Mouse (Mus musculus) bone marrow, adult 2 months (tissue): ENCODE measurements at regions not wholly inside any gene's neighbourhood (a gene's known extent, or its start where the extent isn't known, plus 50 kb on each side); places are given as distances from the start of the nearest gene placed in this dataset.

Source experiments
- H3K27ac ChIP-seq: fragments of 200-500 bp; 2 replicates; pipeline ENCODE4 v1.5.1; 2012; ENCODE audit warnings: low read depth, mild to moderate bottlenecking, control low read depth, inconsistent platforms, low read length; ENCODE audit not compliant: control insufficient read depth, poor library complexity, insufficient read depth
- H3K4me1 ChIP-seq: fragments of 200-500 bp; 2 replicates; pipeline ENCODE4 v1.6.1; 2011; ENCODE audit warnings: low read length; ENCODE audit not compliant: control insufficient read depth, insufficient read depth
- H3K4me3 ChIP-seq: fragments of 200-500 bp; replicated peaks from 2 replicates; pipeline ENCODE3; 2011; ENCODE audit warnings: mild to moderate bottlenecking, low read depth, low read length, control low read depth; ENCODE audit not compliant: control insufficient read depth
- CTCF ChIP-seq: fragments of 200-500 bp; IDR thresholded peaks from 2 replicates; pipeline ENCODE4 v1.5.1; 2011; ENCODE audit warnings: low read length, control low read depth; ENCODE audit not compliant: control insufficient read depth, insufficient read depth
- POLR2A ChIP-seq: fragments of 200-500 bp; IDR thresholded peaks from 2 replicates; pipeline ENCODE4 v1.6.1; 2011; ENCODE audit warnings: low read depth, mild to moderate bottlenecking, control low read depth, low read length, borderline replicate concordance; ENCODE audit not compliant: control insufficient read depth
- WGBS: fragments of 180-500 bp; shearing (Covaris S2); methylation state at CpG from one replicate; pipeline ENCODE4 v1.1.7; 2018; 5-methylcytosine and 5-hydroxymethylcytosine counted together

GRCm38 (mm10) chr6:143479239-143479638 is 312.2 kb downstream of the Etnk1 start:
- Histone ChIP-seq H3K4me1 (no peaks in the 10 kb centered on the region), H3K4me3 (no peak overlapping the region), H3K27ac (no peak overlapping the region)
- TF ChIP-seq POLR2A (no peak), CTCF (no peak)
- 8% methylated on average over 7 of the region's 7 CpGs for WGBS

DNA sequence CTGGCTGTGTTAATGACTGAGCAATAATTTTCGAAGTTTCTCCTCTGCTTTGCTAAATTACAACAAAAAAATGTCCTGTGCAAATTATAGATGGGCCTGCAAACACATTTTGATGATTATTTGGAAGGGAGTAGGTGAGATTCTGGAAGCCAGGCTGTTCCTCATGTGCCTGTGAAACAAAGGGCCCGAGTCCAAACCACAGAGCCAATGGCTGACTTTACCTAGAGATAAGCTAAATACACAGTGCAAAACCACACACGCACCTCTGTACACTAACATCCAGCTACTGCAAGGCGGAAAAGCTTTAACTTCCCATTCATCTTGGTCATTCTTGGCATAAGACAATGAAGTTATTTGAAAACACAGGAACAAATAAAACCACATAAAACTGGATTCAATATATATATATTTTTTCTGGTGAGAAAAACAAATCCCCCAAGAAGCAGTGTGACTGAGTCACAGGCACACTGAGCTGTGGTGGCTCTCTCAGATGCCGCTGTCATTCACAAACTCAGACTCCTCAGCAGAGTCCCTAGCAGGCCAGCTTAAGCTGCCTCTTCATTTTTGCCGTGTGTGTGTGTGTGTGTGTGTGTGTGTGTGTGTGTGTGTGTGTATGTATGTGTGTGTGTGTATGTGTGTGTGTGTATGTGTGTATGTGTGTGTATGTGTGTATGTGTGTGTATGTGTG is 312.8 kb downstream of the Etnk1 start:
- Histone ChIP-seq H3K27ac (no peak overlapping the region), H3K4me3 (no peak overlapping the region), H3K4me1 (no peaks in the 10 kb centered on the region)
- 33% methylated on average over 6 of the region's 6 CpGs for WGBS
- TF ChIP-seq POLR2A (no peak), CTCF (no peak)

GRCm38 (mm10) chr6:143482272-143482671 is 315.3 kb downstream of the Etnk1 start:
- no peak overlapping the region for H3K27ac ChIP-seq
- WGBS = 87% methylated on average over 4 of the region's 4 CpGs
- H3K4me3 ChIP-seq = no peak overlapping the region
- TF ChIP-seq CTCF (0 out of 2 replicates have a peak, but pooled peaks have one; percentile 18), POLR2A (no peak)
- no peaks in the 10 kb centered on the region for H3K4me1 ChIP-seq

GRCm38 (mm10) chr6:143482868-143483267 is 315.8 kb downstream of the Etnk1 start:
- no peaks in the 10 kb centered on the region for H3K4me1 ChIP-seq
- no peak overlapping the region for H3K27ac ChIP-seq
- 82% methylated on average over 6 of the region's 6 CpGs for WGBS
- no peak overlapping the region for H3K4me3 ChIP-seq
- TF ChIP-seq CTCF = no peak
- no peak for TF ChIP-seq POLR2A

DNA sequence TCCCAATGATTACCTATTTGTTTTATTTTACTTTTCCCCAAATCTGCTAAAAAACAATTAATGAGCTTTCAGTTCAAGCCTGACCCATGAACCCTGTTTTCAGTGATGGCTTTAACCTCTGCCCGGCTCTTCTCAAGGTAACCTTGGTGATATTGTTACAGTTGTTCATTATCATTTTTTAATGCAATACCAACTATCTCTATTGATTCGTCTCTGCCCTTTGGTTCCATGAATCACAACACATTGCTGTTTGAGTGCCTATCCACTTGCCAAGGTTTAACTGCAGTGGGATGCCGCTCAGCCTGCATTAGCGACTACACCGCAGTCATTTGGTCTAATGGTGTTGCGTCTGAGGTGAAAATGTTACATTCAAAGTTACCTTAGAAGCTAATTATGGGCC is 317.9 kb downstream of the Etnk1 start:
- Histone ChIP-seq H3K27ac (no peak overlapping the region), H3K4me3 (no peak overlapping the region), H3K4me1 (no peaks in the 10 kb centered on the region)
- 87% methylated on average over 6 of the region's 6 CpGs for WGBS
- TF ChIP-seq POLR2A (no peak), CTCF (no peak)

- Histone ChIP-seq H3K27ac (no peak overlapping the region), H3K4me1 (no peaks in the 10 kb centered on the region), H3K4me3 (no peak overlapping the region)
- WGBS = 88% methylated on average over 10 of the region's 10 CpGs
- TF ChIP-seq CTCF = no peak
- no peak for TF ChIP-seq POLR2A
Observed at GRCm38 (mm10) chr6:143487003-143487402, 320.0 kb downstream of the Etnk1 start.

DNA sequence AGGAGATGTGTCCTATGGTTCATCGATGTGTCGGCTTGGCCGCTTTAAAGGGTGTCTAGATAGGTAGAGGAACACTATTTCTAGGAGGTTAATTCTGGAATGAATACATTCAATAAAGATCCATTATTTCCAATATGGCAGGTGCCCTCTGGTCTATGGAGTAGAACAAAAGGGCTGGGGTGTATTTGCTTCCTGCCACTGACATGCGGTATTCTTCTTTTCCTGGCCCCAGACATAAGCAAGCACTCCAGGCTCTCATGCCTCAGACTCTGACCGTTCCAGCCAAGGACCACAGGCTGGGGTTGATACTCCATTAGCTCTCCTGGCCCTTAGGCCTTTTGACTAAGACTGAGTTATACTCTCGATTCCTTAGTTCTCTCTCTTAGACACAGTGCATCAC is 323.0 kb downstream of the Etnk1 start:
- H3K4me1 ChIP-seq = no peaks in the 10 kb centered on the region
- no peak overlapping the region for H3K27ac ChIP-seq
- no peak for TF ChIP-seq POLR2A
- TF ChIP-seq CTCF = no peak
- WGBS = 91% methylated on average over 6 of the region's 6 CpGs
- no peak overlapping the region for H3K4me3 ChIP-seq

- TF ChIP-seq CTCF (no peak), POLR2A (no peak)
- H3K4me1 ChIP-seq = no peaks in the 10 kb centered on the region
- WGBS = 91% methylated on average over 5 of the region's 5 CpGs
- no peak overlapping the region for H3K27ac ChIP-seq
- no peak overlapping the region for H3K4me3 ChIP-seq
Observed at GRCm38 (mm10) chr6:143491380-143491779, 324.4 kb downstream of the Etnk1 start.

DNA sequence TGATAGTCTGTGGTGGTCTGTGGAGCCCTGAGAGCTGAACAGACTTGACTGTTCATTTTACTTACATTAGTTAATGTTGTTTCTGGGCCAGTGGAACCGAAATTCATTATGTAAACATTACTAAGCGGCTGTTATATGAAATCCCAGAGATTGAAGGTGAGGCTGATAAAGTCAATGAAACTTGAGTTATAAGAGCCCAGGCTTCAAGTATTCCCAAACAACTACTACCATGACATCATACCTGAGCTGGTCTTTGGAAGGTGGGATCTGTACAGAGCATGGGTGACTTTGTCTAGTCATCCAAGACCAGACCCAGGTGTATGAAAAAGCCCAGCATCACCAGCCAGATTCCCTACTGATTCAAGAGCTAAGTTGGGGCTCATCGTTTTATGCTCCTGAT is 326.5 kb downstream of the Etnk1 start:
- Histone ChIP-seq H3K4me3 (no peak overlapping the region), H3K4me1 (no peaks in the 10 kb centered on the region), H3K27ac (no peak overlapping the region)
- TF ChIP-seq CTCF (no peak), POLR2A (no peak)
- whole genome bisulfite sequencing = 78% methylated on average over 3 of the region's 3 CpGs
